Mouse (Mus musculus) embryo, embryonic 9.5 days (tissue): ENCODE results near the gene Dusp10.

Experiments used
- DNase-seq: peaks from one replicate; pipeline ENCODE4 v3.0.0-alpha.2; 2017; ENCODE audit errors: extremely low spot score

Dusp10 gene

DNA sequence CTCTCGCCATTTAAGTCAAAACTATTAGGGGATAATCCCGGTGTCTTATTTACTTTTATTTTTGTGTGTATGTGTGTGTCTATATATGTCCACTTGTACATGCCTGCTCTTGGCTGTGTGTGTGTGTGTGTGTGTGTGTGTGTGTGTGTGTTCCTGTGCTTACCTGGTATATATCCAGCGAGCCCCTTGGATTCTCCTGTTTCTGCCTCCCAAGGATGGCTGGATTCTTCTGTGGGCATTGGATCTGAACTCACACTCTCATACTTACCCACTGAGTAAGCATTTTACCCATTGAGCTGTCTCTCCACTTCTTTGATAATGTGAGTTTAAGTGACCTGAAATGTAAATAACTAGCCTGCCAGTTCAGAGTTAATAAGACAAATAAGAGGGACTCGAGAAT, 40.6 kb downstream of the Dusp10 start:
- DNase-seq = no peak

DNA sequence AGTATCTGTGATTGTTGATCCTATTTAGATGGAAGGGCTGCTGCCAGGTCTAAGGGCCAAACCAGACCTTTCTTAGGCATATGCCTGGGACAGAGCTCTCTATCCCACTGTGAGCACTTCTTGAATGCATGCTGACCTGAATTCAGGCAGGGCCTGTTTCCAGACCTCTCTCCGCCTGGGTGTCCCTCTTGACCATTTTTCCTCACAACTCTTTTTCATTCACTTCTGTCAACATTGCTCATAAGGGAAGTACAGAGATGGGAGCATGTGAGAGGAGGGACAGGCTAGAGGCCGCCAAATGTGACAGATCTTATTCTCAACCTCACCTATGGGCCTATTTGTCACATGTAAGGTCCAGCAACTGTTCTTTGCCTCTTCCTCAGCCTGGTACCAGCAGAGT, 41.1 kb downstream of the Dusp10 start:
- no peak for DNase-seq

DNA sequence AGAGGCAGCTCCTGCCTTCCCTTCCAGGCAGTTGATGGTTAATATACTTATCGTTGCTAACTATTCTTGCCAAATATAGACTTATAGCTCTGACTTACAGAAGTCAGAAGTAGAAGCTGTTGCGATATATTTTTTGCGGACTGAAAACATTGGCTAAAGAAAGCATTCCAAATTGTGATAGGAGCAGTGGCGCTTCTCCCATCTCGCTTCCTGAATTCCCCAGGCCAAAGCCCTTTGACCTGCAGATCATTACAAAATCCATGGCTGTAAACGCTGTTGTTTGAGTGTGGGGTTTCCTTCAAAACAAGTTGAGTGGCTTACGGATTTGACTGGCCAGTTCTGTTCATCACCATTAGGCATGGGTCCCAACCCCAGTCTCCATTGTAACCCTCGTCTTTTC, 45.1 kb downstream of the Dusp10 start:
- no peak for DNase-seq

DNA sequence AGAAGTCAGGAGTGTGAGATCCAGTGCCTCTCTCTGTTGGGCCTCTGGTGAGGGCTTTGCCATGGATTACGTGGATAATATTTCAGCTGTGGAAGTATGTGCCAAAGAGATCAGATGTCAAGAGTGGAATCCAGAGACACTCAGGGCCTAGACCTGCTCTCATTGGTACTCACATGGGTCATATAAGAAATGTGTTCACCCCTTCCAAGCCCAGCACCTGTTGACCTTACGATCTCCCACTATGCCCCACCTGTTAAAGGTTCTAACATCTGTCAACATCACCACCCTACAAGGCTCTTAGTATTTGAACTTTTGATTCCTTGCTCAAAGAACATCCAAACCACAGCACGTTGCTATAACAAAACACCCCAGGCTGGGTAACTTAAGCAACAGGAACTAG, 46.7 kb downstream of the Dusp10 start:
- no peak for DNase-seq

DNA sequence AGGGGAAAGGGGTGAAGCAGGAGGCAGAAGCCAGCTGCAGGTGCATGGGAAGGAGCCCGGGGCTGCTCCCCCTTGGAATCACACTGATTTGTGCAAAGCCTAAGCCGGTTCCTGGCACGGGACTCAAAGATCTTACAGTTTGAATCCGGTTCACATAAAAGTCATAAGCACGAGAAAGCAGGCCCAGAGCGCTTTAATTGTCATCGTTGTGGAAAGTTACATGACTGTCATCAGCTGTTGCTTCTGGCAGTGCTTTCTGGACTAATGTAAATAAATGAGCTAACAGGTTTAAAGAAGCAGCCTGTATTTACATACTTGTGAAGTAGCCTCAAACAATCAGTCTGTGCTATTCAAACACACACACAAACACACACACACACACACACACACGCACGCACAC, 47.3 kb downstream of the Dusp10 start:
- no peak for DNase-seq

DNA sequence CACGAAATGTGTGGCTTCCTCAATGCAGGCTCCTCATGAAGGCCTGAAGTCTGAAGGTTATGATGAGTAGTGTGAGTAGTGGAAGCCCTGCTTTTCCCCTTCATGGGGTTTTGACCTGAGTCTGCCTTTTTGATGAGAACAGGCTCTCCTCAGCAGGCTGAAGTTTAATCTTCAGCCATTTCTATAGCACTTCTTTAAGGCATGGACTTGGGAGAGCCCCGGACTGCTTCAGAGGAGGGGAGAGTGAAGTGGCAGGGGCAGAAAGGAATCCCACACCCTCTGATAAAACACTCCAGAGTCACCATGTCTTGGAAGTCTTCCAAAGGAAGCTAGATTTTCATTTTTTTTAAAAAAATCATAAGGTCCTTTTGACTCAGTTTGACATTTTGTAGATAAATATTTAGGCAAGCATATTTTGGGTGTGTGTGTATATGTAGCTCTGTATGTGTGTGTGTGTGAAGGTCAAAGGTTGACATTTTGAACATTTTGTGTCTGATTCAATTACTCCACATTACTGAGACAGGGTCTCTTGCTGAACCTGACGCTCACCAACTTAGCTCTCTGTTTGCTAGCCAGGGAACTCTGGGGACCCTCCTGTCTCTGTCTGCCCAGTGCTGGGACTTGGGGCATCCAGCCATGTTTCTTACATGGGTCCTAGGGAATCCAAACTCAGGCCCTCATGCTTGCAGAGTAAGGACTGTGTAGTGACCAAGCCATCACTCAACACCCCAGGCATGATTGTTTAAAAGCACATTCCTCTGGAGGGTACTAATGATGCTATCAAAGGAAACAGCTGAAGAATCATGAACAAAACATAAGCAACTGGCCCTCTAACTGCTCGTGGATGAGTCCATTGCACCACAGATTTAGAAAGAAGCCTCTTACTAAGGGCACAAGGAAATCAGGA, 48.0 kb downstream of the Dusp10 start:
- DNase-seq = no peak

DNA sequence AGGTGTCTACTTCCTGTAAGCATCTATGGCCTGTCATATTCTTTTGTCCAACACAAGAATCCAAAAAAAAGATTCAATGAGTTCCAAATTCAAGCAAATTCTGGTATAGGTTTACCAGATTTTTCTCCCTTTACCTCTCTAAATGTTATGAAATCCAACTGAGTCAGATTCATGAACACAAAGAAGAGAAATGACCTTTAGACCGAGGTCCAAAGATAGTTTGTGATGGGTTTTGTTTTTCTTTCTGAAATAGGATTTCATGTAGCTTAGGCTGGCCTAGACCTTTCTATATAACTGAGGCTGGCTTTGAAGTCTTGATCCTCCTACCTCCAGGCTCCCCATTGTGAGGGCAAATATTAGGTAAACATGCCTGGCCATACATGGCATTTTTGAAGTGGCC, 48.8 kb downstream of the Dusp10 start:
- DNase-seq = no peak

DNA sequence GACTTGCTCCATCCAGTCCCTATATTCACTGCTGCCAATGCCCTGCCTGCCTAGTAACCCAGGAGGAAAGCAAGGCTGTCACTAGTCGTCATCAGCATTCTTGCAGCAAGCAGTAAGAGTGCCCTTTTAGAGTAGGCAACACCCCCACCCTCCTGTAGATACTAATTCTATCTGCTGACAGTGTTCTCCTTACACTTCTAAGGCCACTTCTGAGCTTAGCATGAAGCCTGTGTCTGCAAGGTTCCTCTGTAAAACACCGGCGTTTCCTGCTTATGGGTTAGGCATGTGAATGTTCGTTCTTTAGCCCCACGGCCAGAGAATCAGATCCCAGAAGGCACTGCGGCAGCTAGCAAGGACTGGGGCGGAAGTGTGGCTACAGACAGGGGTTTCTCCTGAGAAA, 51.2 kb downstream of the Dusp10 start:
- DNase-seq = no peak

DNA sequence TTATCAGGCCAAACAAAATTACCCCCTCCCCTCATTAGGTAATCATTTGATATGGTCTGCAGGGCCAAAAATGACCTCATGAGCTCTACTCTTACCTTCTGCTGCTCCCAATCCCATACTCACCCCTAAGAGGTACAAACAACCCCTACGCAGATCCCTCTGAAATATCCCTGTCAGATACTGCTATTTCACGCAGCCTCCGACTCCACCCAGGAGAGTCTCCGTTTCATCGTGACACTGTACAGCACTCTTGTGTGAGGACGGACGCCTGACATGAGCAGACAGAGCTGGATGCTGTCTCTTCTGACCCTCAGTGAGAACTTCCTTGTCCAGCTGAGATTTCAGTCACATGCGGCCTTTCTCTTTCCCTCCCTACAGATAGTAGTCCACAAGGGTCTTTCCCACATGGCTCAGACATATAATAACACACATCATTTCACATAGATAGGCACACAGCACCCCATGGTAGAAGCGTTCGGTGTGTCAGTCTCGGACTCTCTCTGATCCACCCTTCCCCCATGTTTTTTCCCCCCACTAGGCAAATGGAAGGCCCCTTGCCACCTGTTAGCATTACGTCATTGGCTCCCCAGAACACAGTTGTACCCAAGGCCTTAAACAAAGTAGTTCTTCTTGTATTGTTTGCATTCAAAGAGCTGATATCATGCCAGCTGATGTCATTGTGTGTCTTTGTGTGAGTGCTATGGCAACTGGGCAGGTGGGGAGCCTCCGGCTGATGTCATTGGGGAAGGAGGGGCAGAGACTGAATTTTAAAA, 52.7 kb downstream of the Dusp10 start:
- DNase-seq = no peak

DNA sequence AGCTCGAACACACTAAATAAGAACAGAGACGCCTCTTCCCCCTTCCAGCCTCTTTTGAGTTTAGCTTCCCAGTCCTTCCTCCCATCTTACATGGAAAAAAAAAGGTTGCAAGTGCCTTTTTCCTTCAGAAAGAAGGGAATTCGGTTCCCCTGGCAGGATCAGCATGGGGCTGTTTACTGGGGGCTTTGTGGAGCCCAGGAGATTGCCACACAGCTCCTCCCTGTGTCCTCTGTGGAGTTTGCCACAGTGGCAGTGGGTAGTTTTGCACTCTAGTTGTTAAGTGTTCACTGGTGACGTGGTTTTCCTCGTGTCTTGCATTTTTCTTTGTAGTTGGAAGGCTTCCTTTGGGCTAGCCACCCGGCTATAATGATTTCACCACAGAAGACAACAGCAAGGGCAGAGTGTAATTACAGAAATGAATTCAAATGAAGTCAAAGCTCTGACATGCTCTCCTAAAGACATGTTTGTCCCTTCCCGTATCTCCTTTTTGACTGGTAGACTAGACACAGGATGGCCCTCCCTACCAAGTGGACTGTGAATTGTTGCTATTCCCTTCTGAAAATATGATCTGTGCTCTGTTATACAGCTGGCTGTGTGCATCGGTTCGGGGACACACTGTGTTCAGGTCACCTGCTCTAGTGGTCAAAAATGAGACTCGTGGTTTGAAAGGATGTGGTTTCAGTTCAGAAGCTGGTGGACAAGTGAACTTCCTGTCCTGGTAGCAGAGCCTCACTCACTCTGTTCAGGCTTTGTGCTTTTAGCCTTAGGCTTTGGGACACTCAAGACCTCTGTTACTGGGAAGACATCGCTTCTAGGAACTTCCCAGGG, 53.6 kb downstream of the Dusp10 start:
- DNase-seq = no peak

DNA sequence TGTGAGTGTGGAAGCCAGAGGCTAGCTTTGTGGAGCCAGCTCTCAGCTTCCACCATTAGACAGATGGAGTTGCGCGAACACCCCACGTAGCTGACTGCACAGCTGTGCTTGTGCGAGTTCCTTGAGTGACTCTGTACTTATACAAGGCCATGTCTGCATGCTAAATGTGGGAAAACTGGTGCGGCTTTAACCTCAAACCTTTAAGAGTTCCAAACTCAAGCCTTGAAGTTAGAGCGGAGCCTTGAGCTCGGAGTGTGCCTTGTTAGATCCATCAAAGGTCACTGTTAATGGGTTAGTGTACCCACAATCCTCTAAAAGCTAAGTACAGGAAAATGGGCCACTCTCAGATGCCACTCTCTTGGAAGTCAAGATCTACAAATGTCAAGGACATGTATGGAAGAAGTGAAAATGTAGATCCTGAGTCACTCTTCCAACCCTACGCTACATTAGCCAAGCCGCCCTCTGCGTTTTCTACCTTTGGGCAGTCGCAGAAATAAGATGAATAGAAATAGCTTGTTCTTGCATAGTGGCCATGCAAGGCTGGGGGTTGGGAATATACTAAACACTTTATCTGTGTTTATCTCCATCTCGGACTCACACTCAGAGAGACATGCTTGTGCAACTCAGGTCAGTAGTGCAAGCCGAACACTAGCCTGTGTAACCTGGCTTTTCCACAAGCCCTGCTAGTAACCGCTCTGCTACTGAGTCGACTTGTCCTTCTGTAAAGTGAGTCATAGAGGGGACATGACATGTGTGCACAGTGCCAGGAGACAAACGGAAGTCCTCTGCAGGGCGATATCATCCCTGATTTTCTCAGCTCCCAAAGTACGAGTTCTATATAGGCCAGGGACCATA, 54.8 kb downstream of the Dusp10 start:
- no peak for DNase-seq

DNA sequence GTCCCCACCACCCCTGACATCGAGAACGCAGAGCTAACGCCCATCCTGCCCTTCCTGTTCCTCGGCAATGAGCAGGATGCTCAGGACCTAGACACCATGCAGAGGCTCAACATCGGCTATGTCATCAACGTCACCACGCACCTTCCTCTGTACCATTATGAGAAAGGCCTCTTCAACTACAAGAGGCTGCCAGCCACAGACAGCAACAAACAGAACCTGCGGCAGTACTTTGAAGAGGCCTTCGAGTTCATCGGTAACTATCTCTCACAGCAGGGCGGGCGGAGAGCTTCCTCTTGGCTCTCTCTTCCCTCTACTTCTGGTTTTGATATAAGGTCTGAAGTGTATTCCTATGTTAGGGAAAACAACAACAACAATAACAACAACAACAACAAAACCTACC, 55.9 kb downstream of the Dusp10 start:
- DNase-seq = no peak

DNA sequence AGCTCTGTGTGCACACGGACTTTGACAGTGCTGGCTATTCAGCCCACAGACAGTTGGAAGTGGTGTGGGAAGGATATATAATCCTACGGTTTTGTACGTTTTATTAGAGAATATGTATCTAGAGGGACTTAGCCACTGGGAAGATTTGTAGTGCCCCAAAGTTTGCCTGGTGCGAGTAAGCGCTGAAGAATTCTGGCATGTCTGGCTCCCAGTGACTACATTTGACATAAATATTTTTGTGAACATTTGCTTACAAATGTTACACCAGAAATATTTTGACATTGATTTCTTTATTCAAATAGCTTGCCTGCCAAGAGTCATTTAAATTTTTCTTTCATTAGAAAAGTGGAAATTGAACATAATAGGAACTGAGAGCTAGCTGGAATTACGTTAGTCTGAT, 63.0 kb downstream of the Dusp10 start:
- DNase-seq = no peak

DNA sequence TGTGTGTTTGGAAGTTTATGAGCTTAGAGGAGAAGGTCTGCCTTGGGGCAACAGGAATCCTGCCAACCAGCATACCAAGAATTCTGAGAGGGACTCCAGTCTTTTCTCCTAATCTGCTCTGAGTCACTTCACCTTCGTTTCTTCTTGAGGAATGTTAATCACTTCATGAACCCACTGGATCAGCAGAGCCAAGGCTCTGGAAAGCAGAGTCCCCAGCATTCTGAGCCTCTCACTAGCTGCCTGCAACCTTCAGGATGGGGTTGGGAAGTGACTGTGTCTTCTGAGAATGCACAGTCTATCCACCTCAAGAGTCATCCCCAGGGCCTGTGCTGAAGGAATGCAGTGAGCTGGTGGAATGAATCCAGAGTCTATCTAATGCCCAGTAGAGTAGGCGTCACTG, 63.7 kb downstream of the Dusp10 start:
- DNase-seq = no peak

DNA sequence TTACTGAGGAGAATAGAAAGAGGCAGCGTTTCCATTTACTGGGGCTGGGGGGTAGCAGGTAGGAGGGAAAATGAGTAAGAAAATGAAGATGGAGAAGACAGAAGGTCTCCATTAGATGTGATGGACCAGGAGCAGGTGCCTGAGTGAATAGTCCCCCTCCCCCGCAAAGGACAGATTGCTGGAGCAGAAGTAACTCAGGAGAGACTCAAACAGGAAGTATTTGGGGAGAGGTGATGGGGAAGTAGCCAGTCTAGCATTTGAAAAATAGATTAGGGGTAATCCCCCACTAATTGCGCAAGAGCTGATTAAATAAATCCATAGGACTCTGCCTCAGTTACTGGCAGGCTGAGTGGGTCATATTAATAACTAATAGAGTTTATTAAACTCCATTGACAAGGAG, 66.2 kb downstream of the Dusp10 start:
- DNase-seq = no peak

DNA sequence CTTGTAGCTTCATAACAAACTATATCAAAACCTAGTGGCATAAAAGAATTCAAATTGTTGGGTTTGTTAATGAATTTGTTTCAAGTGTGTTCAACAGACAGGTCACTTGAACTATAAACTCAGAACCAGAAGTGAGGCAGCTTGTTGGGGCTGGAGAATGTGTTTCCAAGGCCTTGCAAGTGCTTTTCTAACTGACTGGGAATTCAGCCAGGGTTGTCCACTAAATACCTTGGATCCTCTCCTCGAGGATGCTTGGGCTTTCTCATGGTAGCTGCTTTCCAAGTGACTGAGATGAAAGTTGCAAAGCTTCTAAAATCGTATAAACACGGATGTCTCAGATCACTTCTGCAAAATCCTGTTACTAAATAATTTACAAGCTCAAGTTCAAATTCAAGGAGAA, 69.6 kb downstream of the Dusp10 start:
- DNase-seq = no peak

DNA sequence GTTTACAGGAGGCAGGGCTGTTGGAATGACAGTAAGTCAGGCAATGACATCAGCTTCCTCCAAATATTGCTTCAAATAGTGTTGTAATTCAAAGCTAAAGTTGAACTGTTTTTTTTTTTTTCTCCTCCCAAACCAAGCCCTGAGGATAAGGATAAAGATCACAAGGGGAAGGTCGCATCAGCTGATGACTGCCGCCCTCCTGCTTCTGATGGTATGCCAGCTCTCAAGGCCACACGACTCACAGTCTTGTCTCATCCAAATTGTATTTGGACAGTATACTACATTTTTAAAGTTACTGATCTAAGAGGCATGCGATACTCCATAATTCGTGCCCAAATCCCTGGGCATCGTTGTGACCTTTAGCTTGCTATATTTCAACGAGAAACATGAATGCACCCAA, 70.1 kb downstream of the Dusp10 start:
- no peak for DNase-seq

DNA sequence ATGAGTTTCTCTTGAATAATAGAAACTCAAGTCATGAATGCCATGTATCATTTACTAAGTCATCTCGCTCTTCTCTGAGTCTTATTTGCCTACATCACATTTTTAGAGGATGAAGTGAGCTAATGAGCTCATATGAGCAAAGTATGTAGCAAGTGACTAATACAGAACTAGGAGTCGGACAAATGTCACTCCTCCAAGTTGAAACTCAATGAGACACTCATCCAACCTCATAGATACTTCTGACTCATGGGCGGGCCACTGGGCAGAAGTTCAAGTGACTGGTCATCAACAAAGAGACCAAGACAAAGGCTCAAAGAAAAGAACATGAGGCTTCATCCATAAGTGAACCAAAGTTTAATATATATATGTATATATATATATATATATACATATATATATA, 71.9 kb downstream of the Dusp10 start:
- DNase-seq = no peak

DNA sequence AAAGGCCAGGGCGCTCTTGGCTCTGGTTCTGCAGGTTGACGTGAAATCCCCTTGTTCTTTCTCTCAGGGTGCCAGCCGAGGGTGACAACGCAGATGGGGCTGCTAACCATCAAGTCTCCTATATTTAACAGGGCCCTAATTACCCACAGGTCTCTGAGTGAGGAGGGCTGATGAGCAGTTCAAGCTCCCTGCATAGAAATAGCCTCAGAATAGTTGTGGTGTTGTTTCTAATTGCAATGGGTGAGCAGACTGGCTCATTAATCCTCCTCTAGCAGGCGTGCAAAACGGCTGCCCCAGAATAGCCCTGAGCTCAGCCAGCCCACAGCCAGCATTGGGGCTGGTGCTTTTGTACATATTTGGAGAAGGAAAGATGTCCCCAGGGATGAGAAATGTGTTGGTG, 77.4 kb downstream of the Dusp10 start:
- DNase-seq = no peak

DNA sequence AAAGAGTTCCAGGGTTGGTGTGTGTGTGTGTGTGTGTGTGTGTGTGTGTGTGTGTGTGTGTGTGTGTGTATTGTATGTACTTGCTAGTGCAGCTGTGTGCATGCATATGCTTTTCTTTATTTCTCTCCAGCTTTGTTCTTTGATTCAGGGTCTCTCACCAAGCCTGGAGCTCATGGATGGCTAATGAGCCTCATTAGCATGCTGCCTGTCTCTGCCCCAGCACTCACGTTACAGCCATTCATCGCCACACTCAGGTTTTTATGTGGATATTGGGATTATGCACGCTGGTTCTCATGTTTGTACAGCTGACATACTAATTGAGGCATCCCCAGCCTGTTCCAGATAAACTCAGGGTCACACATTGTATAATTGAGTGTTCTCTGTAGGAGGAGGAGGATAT, 81.8 kb downstream of the Dusp10 start:
- DNase-seq = no peak

DNA sequence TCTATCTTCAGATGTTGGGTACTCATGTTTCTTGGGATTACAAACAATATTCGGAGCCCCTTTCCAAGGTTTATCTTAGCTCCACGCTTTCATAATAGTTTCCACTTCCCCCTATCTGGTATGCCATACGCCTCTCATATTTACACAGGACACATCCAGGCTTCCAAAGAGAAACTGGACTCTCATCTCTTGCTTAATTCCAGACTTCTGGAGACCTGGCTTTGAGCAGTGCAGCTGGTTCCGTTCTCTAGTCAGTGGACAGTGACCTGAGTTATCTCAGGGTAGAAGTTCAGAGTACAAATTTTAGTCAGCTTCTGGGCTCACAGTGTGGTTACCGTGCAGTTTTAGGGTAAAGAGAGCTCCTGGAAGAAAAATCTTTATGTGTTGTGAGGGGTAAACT, 87.3 kb downstream of the Dusp10 start:
- no peak for DNase-seq
